Comparison of ENCODE assay signal across 22 mouse cellular contexts in the genomic region with DNA sequence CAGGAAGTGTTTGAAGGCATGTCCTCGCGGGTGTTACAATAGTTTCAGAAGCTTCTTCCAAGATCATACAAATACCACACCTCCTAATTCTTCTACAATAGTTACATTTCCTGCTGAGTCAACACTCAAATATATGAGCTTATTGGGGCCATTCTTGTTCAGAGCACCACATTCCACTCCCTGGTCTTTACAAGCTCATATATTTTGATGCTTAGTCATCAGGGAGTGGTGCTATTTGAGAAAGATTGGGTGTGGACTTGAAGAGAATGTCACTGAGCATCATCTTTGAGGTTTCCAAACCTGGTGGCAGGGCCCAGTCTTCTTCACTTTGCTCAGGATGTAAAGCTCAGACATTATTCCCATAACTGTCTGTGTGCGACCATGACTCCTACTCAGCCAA.
DNase-seq lines count a peak whose midpoint lies in the region; ATAC-seq and TF ChIP-seq lines count a peak whose summit lies in the region.
"Had no signal": no experiment of that assay in that cellular context is flagged by ENCODE, and none has a peak within 500 bp of the region (broad histone marks: within the 10 kb centered on the region; RNA-seq: fewer than 3 reads in every experiment).

No protein-coding gene starts in this region.

- no peaks in the 10 kb centered on the region for H3K27me3 ChIP-seq in C2C12 (ENCODE audit: control insufficient read depth, insufficient read depth, insufficient read length)
- no peaks in the 10 kb centered on the region for H3K27me3 ChIP-seq in G1E (ENCODE audit: insufficient read depth, low read length)
- H3K27me3 ChIP-seq: embryonic facial prominence, embryonic 12.5 days; forebrain, embryonic 13.5 days; forebrain, embryonic 15.5 days; Patski had no signal

- H3ac ChIP-seq in C2C12 (ENCODE audit: control insufficient read depth, insufficient read length, low read depth), result no peak overlapping the region

- no peaks in the 10 kb centered on the region for H3K79me2 ChIP-seq in C2C12 (ENCODE audit: control insufficient read depth, insufficient read depth)

- ATAC-seq in G1E (ENCODE audit: extremely low read depth, insufficient number of reproducible peaks, low FRiP score, poor library complexity, severe bottlenecking), result 0 out of 2 replicates have a peak, but pooled peaks have one; percentile 12
- no peak for ATAC-seq in frontal cortex, adult (ENCODE audit: low TSS enrichment)
- ATAC-seq: activated CD4-positive, CD25-positive, alpha-beta regulatory T cell, adult 4 months; forebrain, embryonic 13.5 days; forebrain, embryonic 15.5 days; forebrain, postnatal 0 days; Patski had no signal

- no peaks in the 10 kb centered on the region for H3K9me3 ChIP-seq in G1E (replicated peaks)
- H3K9me3 ChIP-seq: embryonic facial prominence, embryonic 10.5 days; embryonic facial prominence, embryonic 12.5 days; forebrain, embryonic 13.5 days; forebrain, embryonic 15.5 days had no signal

- H3K36me3 ChIP-seq in C2C12 (ENCODE audit: control insufficient read depth, insufficient read depth), result no peaks in the 10 kb centered on the region
- no peaks in the 10 kb centered on the region for H3K36me3 ChIP-seq in G1E (replicated peaks)
- H3K36me3 ChIP-seq: embryonic facial prominence, embryonic 10.5 days; embryonic facial prominence, embryonic 12.5 days; forebrain, embryonic 15.5 days had no signal

- H3K4me3 ChIP-seq in C2C12 (ENCODE audit: insufficient read depth, poor library complexity, severe bottlenecking), result no peak overlapping the region
- H3K4me3 ChIP-seq in G1E (ENCODE audit: low read depth, low read length), result no peak overlapping the region
- H3K4me3 ChIP-seq: embryonic facial prominence, embryonic 10.5 days; embryonic facial prominence, embryonic 12.5 days; forebrain, embryonic 13.5 days; forebrain, embryonic 15.5 days had no signal

- H3K4me1 ChIP-seq in G1E (ENCODE audit: insufficient read depth, low read depth, low read length), result no peaks in the 10 kb centered on the region
- H3K4me1 ChIP-seq: embryonic facial prominence, embryonic 10.5 days; embryonic facial prominence, embryonic 12.5 days; forebrain, embryonic 13.5 days; forebrain, embryonic 15.5 days had no signal

- no peaks in the 10 kb centered on the region for H3K79me3 ChIP-seq in C2C12 (ENCODE audit: low read depth)

- TF ChIP-seq CTCF in C2C12 (IDR thresholded peaks at IDR 0.05; ENCODE audit: control insufficient read depth, insufficient read depth, insufficient read length) (no peak), G1E (IDR thresholded peaks at IDR 0.05; ENCODE audit: low read depth, low read length) (no peak)

- DNase-seq in 3134 (ENCODE audit: extremely low read depth, insufficient read length, low spot score) (peak; percentile 56), G1E (ENCODE audit: low spot score) (no peak)
- DNase-seq in ovary, postnatal 10 days (ENCODE audit: low spot score), result no peak
- DNase-seq in right cerebral cortex, adult 2 months (ENCODE audit: low spot score in 2 of 2), result no peak
- DNase-seq: adrenal gland, adult 8-10 months; adrenal gland, postnatal 14 days; adrenal gland, postnatal 36 days; B cell, adult 2 months; cerebellum, adult 11-12 months; cerebellum, adult 2 months; cerebellum, adult 9-10 months; cerebellum, postnatal 10 days; cerebellum, postnatal 25 days; forebrain, postnatal 0 days had no signal

TF ChIP-seq in C2C12, 6 proteins besides CTCF, POLR2A, EP300 and RAD21:
- TF ChIP-seq MYOD1 (IDR thresholded peaks at IDR 0.05; ENCODE audit: control insufficient read depth, insufficient read length, low read depth) (no peak), FOSL1 (IDR thresholded peaks at IDR 0.05; ENCODE audit: insufficient read depth, low read length, poor library complexity, severe bottlenecking) (peak; percentile 43), CEBPB (IDR thresholded peaks at IDR 0.05; ENCODE audit: low read depth) (peak; percentile 0)
